Mouse (Mus musculus) thymus, postnatal 25 days (tissue): Measurements from ENCODE around the gene Mad1l1.
"Not testable (repeated sequence)": the region's sequence is repeated elsewhere in the genome, so short reads cannot be mapped to it uniquely, and the experiment has no call there.

Experiments used
- DNase-seq: peaks from one replicate; pipeline ENCODE4 v3.0.0; 2022

Mad1l1 gene

DNA sequence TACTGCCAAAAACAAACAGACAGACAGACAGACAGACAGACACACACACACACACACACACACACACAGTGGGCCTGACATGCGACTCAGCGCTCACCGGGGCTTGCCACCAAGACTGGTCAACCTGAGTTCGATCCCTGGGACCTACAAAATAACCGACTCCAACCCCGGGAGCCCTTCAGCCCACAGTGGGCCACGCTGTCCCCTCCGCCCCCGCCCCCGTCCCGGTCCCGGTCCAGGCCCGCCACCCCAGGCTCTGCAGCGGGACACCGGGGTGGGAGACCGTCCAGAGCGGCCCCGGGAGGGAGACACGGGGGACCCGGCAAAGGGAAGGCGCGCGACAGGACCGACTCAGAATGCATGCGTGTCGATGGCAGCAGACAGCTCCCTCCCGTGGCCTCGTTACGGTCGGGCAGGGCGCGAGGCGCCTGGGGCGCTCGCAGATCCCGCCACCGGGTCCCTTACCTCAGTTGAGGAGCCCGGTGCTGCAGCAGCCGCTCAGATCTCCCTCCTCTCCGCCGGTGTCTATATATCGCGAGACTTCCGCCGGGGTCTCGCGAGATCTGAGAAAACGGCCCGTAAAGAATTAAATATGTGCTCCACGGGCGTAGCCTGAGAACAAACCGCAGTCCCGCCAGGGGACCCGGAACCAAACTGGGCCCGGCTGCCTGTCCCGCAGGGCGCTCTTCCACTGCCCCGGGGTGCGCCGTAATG lies at the start of gene Mad1l1, which contains the start of gene Nudt1:
Gene Mad1l1 (minus strand): TSS at position 511 of the 714 bp plus-strand sequence.
Gene Nudt1 (plus strand): TSS at position 615 of the 714 bp plus-strand sequence.
- DNase-seq: peak; percentile 96

DNA sequence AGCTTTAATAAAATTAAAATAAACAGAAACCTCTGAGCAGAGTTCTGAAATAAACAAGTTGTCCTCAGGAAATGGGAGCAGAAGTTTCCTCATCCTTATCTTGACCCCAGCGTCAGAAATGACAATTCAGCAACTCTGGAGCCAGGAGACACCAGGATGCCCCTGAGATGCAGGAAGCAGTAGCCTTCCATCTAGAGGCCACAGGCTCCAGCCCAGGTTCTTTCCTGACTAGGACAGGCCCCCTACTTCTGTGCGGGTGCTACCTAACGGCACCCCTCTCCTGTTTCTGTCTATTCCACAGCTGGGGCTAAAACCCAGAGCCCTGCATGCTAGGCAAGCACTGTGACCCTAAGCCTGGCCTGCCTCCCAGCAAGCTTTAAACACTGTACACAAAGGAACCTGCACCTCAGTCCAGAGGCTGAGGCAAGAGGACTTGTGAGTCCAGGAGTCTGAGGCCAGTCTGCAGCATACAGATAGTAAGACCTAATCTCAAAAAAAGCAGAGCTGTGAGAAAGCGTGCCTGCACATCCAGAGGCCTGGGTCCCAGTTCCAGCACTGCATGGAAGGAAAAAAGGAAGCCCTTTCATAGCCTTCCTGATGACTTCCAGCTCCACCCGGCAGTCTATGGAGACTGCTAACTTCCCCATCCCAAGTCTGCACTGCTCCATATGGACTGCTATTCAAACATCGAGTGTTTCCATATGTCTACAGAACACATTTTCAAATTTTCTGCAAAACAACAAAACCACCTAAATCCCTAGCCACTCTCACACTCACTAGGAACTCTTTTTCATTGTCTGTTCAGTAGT lies 49.3 kb upstream of the Mad1l1 start:
- no peak for DNase-seq

DNA sequence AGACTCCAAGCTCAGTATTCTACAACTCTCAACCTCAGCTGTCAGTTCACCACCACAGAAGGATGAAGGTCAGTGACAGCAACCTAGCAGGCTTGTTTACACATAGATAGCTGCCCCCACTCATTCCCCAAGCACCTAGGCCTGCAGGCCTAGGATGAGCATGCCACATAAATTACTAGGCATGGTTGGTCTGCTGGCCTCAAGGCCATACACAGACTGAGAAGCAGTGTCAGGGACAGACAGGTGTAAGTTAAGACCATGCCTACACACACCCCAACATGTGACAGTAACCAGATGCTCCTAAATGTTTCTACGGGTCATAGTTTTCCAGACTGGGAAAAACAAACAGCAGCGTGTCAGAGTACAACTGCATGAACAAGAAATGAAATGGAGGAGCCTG lies 48.1 kb upstream of the Mad1l1 start:
- DNase-seq: no peak

DNA sequence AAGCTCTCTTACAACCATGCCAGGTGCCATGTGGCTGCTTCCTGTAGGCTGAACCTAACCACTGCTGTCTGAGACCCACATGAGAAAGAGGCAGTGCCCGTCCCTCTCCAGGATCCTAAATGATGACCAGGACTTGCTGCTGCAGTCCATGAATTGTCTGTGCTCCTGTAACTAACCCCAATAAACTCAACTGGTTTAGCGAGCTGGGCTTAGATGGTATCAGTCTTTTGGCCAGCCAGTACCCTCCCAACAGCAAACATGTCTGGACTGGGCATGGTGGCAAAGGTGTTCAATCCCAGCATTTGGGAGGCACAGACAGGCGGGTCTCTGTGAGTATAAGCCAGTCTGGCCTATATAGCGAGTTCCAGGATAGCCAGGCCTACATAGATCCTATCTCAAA lies 47.6 kb upstream of the Mad1l1 start:
- DNase-seq: no peak

DNA sequence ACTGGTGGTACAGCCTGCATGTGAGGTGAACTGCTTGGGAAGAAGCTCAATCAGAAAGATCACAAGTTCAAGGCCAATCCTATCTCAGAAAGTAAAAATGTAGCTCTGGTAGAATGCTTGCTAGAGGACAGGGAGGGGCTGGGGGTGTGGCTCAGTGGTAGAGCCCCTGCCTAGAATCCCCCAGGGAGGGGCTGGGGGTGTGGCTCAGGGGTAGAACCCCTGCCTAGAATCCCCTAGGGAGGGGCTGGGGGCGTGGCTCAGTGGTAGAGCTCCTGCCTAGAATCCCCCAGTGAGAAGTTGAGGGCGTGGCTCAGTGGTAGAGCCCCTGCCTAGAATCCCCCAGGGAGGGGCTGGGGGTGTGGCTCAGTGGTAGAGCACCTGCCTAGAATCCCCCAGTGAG lies 46.8 kb upstream of the Mad1l1 start:
- not testable (repeated sequence) for DNase-seq

DNA sequence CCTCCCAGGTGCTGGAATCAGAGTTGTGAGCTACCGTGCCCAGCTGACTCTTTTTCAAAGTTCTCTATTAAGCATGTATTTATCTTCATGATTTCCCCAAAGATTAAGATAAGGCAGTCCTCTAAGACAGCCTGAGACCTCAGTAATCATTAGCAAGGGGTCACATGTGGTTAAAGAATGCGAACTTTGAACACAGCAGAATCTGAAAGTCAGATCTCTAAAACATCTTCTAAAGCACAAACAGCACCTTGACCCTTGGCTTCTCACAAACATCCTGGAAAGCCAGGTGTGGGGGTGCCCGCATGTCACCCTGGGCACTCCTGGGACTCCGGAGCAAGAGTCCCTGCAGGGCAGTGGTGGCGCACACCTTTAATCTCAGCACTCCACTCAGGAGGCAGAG lies 43.1 kb upstream of the Mad1l1 start:
- DNase-seq: no peak

DNA sequence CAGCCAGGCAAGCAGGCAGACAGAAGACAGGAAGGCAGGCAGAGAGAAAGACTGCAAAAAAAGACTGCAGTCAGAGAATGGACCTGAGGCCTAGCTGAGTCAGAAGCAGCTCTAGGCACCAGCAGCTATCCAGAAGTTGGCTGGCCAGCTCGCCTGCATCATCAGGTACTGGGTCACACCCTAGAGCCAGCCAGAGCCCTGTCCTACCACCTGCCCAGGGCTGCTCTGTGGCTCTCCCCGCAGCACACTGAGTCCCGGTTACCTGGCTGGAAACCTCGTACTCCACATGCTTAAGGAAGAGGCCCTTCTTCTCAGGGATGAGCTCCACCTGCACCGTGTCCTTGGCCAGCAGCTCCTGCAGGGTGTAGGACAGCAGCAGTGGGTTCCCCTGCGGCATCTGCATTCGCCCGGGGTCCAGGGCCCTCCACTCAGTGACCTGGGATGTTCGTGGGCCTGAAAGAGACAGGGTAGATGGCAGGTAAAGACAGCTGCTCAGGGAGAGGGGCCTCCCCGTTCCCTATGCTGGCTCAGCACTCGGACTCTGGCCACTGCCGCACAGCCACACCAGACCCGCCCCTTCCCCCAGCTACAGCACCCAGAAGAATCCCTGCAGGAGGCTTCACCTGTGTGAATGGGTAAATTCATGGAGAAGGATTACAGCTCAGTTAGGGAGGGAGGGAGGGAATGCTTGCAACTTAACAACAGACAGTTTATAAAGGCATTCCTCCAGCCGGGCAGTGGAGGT lies 38.8 kb upstream of the Mad1l1 start:
- no peak for DNase-seq

DNA sequence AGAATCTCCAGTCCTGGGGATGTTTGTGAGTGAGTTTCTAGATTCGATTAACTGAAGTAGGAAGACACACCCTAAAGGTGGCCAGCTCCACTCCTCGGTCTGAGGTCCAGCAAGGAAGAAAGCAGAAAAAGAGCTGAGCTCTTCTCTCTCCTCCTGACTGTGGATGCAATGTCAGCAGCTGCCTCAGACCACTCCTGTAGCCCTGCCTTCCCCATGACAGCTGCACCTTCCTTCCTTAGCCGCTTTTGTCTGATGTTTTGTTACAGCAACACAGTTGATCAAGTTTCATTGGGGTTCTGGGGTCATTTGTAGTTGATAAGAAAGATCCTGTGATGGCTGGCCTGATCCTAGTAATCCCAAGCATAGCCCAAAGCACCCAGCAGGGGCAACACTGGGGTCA lies 36.1 kb upstream of the Mad1l1 start:
- no peak for DNase-seq

DNA sequence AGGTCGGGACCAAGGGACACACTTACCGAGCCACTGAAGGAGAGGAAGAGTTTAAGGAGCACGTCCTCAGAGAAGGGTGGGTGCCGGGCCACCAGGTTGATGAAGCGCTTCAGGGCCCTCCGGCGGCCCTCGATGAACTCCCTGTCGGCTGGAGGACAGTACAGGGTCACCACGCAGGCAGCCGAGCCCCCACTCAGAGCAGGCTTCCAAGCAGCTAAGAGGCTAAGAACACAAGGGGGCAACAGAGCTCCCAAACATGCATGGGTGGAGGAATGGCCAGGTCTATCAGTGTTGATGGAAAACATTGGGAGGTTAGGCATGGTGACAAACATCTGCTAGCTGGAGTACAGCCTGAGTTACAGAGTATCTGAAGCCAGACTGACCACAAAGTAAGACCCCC lies 34.6 kb upstream of the Mad1l1 start:
- no peak for DNase-seq

DNA sequence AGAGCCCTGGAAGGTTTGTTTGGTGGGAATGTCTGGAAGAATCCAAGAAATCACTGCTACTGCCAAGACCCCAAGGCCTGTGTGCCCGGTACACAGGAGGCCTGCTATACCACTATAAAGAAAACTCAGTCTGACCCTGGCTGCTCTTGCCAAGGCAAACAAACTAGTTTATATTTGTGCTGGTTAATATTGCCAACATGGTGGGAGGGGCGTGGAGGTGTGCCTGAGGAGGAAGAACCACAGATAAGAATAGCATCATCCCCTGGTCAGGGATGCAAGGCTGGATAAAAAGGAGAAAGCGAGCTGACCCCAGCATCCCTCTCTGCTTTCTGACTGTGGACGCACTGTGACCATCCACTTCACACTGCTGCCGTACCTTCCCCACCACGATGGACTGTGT lies 31.0 kb upstream of the Mad1l1 start:
- DNase-seq: no peak

DNA sequence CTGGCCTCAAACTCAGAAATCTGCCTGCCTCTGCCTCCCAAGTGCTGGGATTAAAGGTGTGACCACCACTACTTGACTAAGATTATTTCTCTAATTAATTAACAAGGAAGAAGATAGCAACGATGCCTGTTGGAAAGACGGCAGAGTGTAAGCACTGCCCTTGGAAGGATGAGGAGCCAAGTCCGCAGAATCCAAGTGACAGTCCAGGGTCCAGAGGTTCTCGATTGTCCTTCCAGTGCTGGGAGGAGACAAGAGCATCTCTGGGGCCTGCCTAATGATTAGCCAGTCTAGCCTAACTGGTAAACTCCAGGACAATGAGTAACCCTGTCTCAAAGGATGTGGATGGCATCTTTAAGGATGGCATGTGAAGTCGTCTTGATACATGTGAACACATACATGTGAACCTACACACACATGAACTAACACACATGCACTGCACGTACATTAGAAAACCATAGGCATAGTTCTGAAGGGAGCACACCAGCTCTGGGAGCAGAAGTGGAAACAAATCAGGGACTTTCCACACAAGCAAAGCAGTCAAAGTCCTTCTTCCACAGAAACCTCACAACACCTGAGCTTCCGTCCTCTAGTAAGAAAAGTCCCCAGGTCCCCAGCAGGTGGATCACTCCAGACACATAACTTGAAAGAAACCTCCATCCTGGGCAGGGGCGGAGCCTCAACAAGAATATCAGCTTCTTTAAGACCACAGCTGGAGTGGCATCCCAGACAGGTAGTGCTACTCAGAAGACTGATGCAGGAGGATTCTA lies 29.6 kb upstream of the Mad1l1 start:
- DNase-seq: no peak

DNA sequence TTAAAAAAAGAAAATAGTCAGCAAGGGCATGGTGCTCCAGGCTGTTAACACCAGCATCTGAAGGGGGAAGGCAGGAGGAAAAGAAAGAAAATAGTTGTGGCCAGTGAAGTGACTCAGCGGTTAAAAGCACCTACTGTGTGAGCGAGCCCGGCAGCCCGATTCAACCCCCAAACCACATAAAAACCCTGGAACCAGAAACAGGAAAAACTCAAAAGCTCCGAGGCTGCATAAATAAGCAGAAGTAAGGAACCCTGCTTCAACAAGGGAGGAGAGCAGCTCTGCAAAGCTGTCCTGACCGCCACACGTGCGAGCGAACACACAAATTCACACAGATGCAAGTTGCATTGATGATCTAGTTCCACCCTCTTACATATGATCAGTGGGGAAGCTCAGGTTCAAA lies 28.5 kb upstream of the Mad1l1 start:
- peak; percentile 20 for DNase-seq

DNA sequence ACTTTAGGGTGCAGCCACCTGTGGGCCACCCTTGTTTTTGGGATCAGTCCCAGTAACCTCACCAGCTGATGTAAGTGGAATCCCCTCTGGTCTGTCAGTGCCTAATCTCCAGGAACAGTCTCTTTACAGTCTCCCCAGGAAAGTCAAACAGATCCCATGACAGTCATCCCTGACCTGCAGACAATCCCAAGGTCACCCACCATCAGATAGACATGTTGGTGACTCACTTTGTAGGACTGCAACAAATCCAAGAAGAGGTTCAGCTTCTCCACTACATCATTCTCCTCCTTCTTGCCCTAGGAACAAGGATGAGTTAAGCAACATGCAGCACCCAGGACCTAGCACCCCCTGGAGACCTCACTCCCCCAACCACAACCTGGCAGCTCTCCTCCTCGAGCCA lies 24.7 kb upstream of the Mad1l1 start:
- DNase-seq: no peak

DNA sequence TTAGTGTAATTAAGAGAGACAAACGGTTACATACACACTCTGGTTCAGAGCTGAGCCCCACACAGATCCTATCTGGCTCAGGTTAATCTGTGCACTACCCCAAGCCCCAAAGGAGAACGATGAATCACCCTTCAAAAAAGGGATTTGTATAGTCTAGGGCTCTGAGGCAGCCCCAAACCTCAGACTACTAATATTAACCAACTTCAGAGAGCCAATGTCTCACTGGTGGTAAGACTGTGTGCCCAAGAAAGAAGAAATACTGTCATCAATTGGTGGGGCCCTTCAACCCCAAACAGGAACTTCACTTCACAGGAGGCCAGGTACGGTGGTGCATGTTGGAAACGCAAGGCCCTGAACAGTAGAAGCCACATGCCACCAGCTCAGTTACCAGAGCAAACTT lies 23.9 kb upstream of the Mad1l1 start:
- peak; percentile 16 for DNase-seq

DNA sequence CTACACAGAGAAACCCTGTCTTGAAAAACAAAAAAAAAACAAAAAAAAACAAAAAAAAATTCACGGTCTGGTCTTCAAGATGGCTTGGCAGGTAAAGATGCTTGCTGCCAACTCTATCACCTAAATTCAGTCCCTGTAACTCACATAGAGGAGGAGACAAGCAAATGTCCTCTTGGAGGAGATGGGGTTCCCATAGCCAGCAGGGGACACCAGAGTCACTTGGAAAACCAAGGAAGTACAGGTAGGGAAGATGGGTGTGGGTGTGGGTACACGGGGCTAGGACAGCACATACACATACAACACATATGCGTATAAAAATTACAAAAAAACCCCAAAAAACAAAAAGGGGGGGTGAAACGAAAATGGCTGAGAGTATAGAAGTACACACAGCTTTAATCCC lies 21.5 kb upstream of the Mad1l1 start:
- no peak for DNase-seq

DNA sequence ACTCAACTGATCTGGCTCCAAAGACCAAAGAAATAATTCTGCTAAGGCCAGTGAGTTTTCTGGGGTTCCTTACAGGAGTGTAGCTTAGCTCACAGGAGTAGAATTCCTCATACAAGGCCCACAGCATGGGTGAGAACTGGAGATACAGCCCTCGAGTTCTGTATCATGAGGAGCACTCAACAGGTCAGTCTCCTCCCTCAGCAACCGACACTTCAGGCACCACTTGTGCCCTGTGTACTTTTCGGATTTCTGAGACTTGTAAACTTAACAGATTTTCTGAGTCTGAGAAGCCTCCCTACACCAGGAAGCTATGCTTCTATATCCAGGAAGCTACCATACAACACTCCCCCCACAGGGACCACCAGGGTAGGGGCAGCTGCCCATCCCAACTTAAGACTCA lies 18.5 kb upstream of the Mad1l1 start:
- no peak for DNase-seq

DNA sequence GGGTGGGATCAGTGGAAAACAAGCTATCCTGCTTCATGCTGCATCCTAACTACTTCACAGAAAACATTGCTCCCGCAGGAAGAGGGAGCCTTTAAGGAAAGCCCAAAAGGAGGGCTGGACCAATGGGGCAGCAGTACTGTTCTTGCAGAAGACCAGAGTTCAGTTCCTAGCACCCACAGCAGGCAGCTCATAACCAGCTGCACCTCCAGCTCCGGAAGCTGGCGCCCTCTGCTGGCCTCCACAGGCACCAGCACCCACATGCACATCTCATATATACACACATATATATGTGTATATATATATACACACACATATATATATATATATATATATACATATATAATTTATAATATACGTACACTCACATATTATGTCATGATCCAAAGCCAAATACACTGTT lies 17.4 kb upstream of the Mad1l1 start:
- no peak for DNase-seq

DNA sequence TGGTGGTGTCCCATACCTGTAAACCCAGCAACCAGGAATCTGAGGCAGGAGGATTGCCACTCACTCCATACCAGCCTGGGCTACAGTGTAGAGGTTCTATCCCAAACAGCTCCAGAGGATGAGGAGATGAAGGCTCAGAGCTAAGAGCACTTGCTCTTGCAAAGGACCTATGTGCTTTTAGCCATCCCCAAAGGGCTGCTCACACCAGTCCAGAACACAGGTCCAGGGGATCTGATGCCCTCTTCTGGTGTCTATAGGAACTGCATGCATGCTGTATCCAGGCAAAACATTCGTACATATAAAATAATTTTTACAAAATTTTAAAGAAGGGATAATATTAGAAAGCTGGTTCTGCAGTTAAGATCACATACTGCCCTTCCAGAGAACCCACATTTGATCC lies 15.3 kb upstream of the Mad1l1 start:
- DNase-seq: peak; percentile 47

DNA sequence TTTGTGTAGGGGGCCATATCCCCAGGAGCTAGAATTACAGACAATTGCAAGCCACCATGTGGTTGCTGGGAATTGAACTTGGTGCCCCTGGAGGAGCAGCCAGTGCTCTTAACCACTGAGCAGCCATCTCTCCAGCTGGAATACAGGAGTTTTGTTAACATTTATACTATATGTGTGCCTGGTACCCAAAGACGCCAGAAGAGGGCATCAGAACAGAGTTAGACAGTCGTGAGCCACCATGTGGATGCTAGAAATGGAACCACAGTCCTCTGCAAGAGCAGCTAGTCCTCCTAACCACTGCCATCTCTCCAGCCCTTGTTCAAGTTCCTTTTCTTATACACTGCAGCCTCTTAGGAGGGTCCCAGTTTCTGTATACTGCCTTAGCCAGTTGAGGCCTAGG lies 12.3 kb upstream of the Mad1l1 start:
- DNase-seq: peak; percentile 39

DNA sequence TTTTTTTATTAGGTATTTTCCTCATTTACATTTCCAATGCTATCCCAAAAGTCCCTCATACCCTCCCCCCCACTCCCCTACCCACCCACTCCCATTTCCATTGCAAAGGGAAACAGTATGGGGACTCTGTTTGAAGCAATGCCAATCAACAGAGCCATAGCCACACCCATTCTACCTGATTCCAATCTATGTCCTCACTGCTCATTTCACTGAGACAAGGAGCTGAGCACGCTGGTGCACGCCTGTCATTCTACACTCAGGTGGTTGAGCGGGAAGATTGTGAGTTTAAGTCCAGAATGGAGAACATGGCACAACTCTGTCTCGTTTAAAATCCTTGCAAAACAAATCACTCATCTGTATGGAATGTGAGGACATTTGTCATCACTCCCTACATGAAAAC lies 11.2 kb upstream of the Mad1l1 start:
- DNase-seq: no peak

DNA sequence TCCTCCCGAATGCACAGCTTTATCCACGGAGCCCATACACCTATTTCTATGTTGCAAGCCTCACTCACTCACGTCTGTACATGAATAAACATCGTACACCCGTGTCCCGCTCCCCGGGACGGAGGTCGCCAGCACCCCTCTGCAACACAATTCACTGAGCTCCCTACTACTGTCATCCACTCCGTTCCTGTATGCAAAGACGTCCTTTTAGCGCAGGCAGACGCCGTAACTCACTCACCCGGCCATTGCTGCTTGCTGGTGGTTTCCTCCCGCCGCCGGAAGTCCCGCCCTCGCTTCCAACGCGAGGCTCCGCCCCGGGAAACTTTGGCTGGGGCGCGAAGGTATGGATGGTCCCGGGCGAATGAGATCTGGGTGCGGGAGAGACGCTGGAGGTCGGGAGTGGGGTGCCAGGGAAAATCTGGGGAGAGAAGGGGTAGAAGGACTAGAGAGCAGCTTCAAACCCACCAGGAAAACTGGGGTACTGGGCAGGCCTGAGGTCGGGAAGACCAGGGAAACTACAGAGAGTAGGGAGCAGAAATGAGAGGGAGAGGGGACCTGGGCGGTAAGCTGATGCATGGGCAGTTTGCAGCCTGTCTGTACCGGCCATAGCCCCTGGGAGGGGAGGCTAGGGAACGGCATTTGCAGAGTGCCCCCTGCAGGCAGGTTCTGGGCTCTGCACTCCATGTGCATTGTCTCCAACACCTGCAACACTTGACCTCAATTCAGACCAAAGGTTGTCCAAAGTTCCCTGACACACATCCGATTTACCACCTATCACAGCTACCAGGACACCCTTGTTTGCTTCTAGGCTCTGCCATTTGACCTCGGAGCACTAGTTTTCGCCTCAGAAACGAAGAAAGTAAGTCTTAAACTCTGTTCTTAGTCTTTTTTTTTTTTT lies 10.5 kb upstream of the Mad1l1 start, which contains the start of gene Mrm2:
Gene Mrm2 (minus strand): TSS at position 284 of the 898 bp plus-strand sequence.
- peak; percentile 89 for DNase-seq

DNA sequence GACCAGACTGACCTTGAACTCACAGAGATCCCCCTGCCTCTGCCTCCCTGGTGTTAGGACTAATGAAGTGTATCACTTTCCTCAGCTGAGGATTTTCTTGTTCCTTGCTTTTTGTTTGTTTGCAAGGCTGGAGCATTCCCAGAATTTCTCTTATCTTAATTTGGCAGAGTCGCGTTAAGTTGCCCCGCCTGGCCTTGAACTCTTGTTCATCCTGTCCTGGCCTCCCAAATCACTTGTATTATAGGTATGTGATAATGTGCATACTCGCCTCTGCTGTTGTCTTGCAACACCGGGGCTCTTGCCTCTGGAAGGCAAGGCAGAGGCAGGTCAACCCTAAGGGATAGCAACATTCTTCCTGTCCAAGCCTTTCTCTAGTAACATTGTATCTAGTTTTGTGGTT lies 2.7 kb upstream of the Mad1l1 start:
- DNase-seq: no peak
